Mouse (Mus musculus) stomach, postnatal 0 days (tissue): Measurements from ENCODE around the gene Brinp1.

Source experiments
- CTCF ChIP-seq: IDR thresholded peaks from 2 replicates; pipeline ENCODE4 v1.5.1; 2016; ENCODE audit warnings: antibody characterized with exemption, low read depth, mild to moderate bottlenecking, moderate library complexity
- EP300 ChIP-seq: optimal IDR thresholded peaks from 2 replicates; pipeline ENCODE3; 2016; ENCODE audit warnings: antibody characterized with exemption

GRCm38 (mm10) chr4:68906417-68907210, 47.6 kb downstream of the Brinp1 start:
- TF ChIP-seq EP300: no peak
- TF ChIP-seq CTCF: no peak
